Mouse (Mus musculus) hindbrain, postnatal 0 days (tissue): Measurements from ENCODE around the gene Vrk2. TPM values are rescaled to one million over a fixed set of nuclear protein-coding genes. Genes with fewer than 3 reads are reported as not detected.

Experiments
- ATAC-seq: fragments of 200-750 bp; cut with Nextera tagmentation; 2 replicates; pipeline ENCODE4 v1.8.0; 2017; ENCODE audit warnings: mild to moderate bottlenecking, moderate TSS enrichment, moderate library complexity
- DNase-seq: peaks from one replicate; pipeline ENCODE4 v3.0.0-alpha.2; 2015; ENCODE audit warnings: low spot score
- H3K27ac ChIP-seq: fragments of 300-500 bp; sonication (generic); 2 replicates; pipeline ENCODE4 v1.5.1; 2014; ENCODE audit warnings: mild to moderate bottlenecking
- H3K27me3 ChIP-seq: fragments of 300-500 bp; sonication (generic); 2 replicates; pipeline ENCODE4 v1.6.1; 2014; ENCODE audit warnings: low read length, mixed read lengths; ENCODE audit not compliant: insufficient read depth
- H3K36me3 ChIP-seq: fragments of 300-500 bp; sonication (generic); 2 replicates; pipeline ENCODE4 v1.6.1; 2014; ENCODE audit warnings: low read length, mixed read lengths; ENCODE audit not compliant: insufficient read depth
- H3K4me1 ChIP-seq: fragments of 300-500 bp; sonication (generic); 2 replicates; pipeline ENCODE4 v1.6.1; 2014; ENCODE audit warnings: antibody characterized with exemption, low read length, mixed read lengths; ENCODE audit not compliant: insufficient read depth
- H3K4me2 ChIP-seq: fragments of 300-500 bp; sonication (generic); 2 replicates; pipeline ENCODE4 v1.6.1; 2014; ENCODE audit warnings: low read depth, mild to moderate bottlenecking, low read length, moderate library complexity, mixed read lengths
- H3K4me3 ChIP-seq: fragments of 300-500 bp; sonication (generic); 2 replicates; pipeline ENCODE4 v1.5.1; 2014; ENCODE audit warnings: low read length
- H3K9ac ChIP-seq: fragments of 300-500 bp; sonication (generic); replicated peaks from 2 replicates; pipeline ENCODE4 v1.6.1; 2014; ENCODE audit warnings: mild to moderate bottlenecking, low read length, moderate library complexity, mixed read lengths
- H3K9me3 ChIP-seq: fragments of 300-500 bp; sonication (generic); 2 replicates; pipeline ENCODE4 v1.6.1; 2016; ENCODE audit warnings: low read length, mixed read lengths
- CTCF ChIP-seq: IDR thresholded peaks from 2 replicates; pipeline ENCODE4 v1.5.1; 2016; ENCODE audit warnings: antibody characterized with exemption, control low read depth, low read depth
- WGBS: fragments of 180-500 bp; shearing (Covaris S2); extraction: QIAGEN DNeasy Blood & Tissue Kit; methylation state at CpG from one replicate; pipeline ENCODE4 v1.1.7; 2014; 5-methylcytosine and 5-hydroxymethylcytosine counted together
- polyA plus RNA-seq: library from polyadenylated mRNA; unstranded; fragments of >200 nt; fragmentation: Nextera tagmentation; extraction: Ambion mirVana; gene quantifications from 2 replicates; pipeline ENCODE4 v1.2.1, GENCODE M21; 2015
- total RNA-seq: library from RNA; depleted of rRNA; stranded (reverse); fragments of >200 nt; gene quantifications from 2 replicates; pipeline ENCODE4 v1.2.3, GENCODE M21; 2014

Gene Vrk2
- total and polyA plus RNA-seq, 2 experiments from 2014 or later = 0.58 to 3.4 TPM

DNA sequence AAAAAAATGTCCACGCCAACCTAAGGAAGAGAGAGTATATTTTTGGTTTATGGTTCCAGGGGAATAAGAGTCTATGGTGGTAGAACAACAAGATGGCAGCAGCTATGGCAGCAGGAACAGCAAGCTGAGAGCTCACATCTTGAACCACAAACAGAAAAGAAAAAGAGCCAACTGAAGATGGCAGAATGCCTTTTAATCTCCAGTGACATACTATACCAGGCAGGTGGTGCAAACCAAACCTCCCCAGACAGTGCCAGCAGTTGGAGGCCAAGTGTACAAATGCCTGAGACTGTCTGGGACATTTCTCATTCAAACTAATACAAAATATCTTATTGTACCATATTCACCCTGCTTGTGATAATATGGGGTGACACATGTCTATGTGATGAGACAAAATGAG is 2.4 kb upstream of the Vrk2 start:
- 89% methylated on average over 1 of the region's 1 CpGs for WGBS
- no peak overlapping the region for H3K4me3 ChIP-seq
- DNase-seq (no peak), ATAC-seq (no peak)
- H3K36me3 ChIP-seq = no peaks in the 10 kb centered on the region
- no peak overlapping the region for H3K27ac ChIP-seq
- TF ChIP-seq CTCF = no peak
- H3K9ac ChIP-seq = no peak overlapping the region
- no peaks in the 10 kb centered on the region for H3K27me3 ChIP-seq
- no peaks in the 10 kb centered on the region for H3K4me1 ChIP-seq
- no peak overlapping the region for H3K4me2 ChIP-seq
- no peaks in the 10 kb centered on the region for H3K9me3 ChIP-seq

DNA sequence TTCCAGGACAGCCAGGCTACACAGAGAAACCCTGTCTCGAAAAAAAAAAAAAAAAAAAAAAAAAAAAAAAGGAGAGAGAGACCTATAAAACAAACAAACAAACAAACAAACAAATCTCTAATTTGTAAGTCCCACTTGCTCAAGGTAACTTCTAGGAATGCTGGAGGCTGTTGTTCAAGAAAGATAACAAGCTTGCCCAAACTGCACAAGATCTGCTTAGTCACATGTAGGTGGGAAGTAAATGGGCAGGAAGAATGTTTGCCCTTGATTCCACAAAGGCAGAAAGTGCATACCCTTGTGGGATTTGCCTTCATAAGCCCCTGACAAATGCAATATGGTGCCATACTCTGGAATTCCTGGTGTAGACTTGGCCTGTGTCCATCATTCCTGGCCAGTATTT is 688 bp upstream of the Vrk2 start:
- H3K9me3 ChIP-seq = no peaks in the 10 kb centered on the region
- H3K4me1 ChIP-seq = no peaks in the 10 kb centered on the region
- H3K4me3 ChIP-seq = no peak overlapping the region
- no peak for DNase-seq
- no peaks in the 10 kb centered on the region for H3K36me3 ChIP-seq
- H3K27ac ChIP-seq = no peak overlapping the region
- H3K27me3 ChIP-seq = no peaks in the 10 kb centered on the region
- H3K4me2 ChIP-seq = no peak overlapping the region
- TF ChIP-seq CTCF = no peak
- no peak for ATAC-seq
- no peak overlapping the region for H3K9ac ChIP-seq
- 79% methylated on average over 1 of the region's 1 CpGs for WGBS

GRCm38 (mm10) chr11:26592395-26593053 is 1.3 kb downstream of the Vrk2 start:
- ATAC-seq (no peak), DNase-seq (no peak)
- H3K4me1 ChIP-seq = no peaks in the 10 kb centered on the region
- no peaks in the 10 kb centered on the region for H3K9me3 ChIP-seq
- no peak overlapping the region for H3K9ac ChIP-seq
- 31% methylated on average over 6 of the region's 6 CpGs for WGBS
- peak overlapping the region; percentile 94 for H3K4me2 ChIP-seq
- no peaks in the 10 kb centered on the region for H3K36me3 ChIP-seq
- peak overlapping the region; percentile 57 for H3K4me3 ChIP-seq
- H3K27me3 ChIP-seq = no peaks in the 10 kb centered on the region
- no peak for TF ChIP-seq CTCF
- H3K27ac ChIP-seq = no peak overlapping the region

DNA sequence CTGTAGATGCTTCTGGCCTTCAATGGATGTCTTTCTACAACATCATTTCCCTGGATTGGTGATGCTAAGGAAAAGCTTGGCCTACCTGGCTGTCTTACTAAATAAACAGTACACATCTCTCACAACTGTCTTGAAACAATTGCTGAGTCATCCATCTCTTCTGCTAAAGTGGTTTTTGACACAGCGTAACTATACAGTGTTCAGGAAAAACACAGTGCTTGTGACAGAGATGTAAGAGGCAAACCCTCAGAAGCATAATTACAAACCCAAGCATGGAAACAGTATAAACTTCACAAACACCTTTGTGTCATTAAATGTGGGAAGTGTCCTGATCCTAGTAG is 6.6 kb downstream of the Vrk2 start:
- DNase-seq (no peak), ATAC-seq (peak; percentile 62; the same call in 1 of the 2 replicates)
- TF ChIP-seq CTCF = no peak
- 0 out of 2 replicates have a peak, but pooled peaks cover 4% of the 10 kb centered on the region for H3K4me1 ChIP-seq
- H3K27ac ChIP-seq = no peak overlapping the region
- no peak overlapping the region for H3K4me3 ChIP-seq
- no peaks in the 10 kb centered on the region for H3K9me3 ChIP-seq
- H3K27me3 ChIP-seq = no peaks in the 10 kb centered on the region
- H3K9ac ChIP-seq = no peak overlapping the region
- WGBS = 74% methylated on average over 1 of the region's 1 CpGs
- H3K36me3 ChIP-seq = no peaks in the 10 kb centered on the region
- H3K4me2 ChIP-seq = no peak overlapping the region

GRCm38 (mm10) chr11:26586367-26587183 is 7.2 kb downstream of the Vrk2 start:
- H3K9me3 ChIP-seq = no peaks in the 10 kb centered on the region
- H3K9ac ChIP-seq = no peak overlapping the region
- TF ChIP-seq CTCF = no peak
- H3K27me3 ChIP-seq = no peaks in the 10 kb centered on the region
- 51% methylated on average over 6 of the region's 6 CpGs for WGBS
- 0 out of 2 replicates have a peak, but pooled peaks cover 4% of the 10 kb centered on the region for H3K4me1 ChIP-seq
- H3K36me3 ChIP-seq = no peaks in the 10 kb centered on the region
- ATAC-seq = peak; percentile 92
- peak; percentile 72 for DNase-seq
- H3K27ac ChIP-seq = no peak overlapping the region
- no peak overlapping the region for H3K4me2 ChIP-seq
- no peak overlapping the region for H3K4me3 ChIP-seq

- TF ChIP-seq CTCF = no peak
- H3K36me3 ChIP-seq = no peaks in the 10 kb centered on the region
- DNase-seq (no peak), ATAC-seq (no peak)
- H3K9me3 ChIP-seq = no peaks in the 10 kb centered on the region
- no peak overlapping the region for H3K4me3 ChIP-seq
- H3K27me3 ChIP-seq = no peaks in the 10 kb centered on the region
- H3K4me1 ChIP-seq = 0 out of 2 replicates have a peak, but pooled peaks cover 4% of the 10 kb centered on the region
- 62% methylated on average over 17 of the region's 17 CpGs for WGBS
- no peak overlapping the region for H3K4me2 ChIP-seq
- H3K27ac ChIP-seq = no peak overlapping the region
- H3K9ac ChIP-seq = no peak overlapping the region
Observed at GRCm38 (mm10) chr11:26585409-26586366, 8.1 kb downstream of the Vrk2 start.
